Mouse (Mus musculus): ENCODE data around the gene Dock8. TPM values are rescaled to one million over a fixed set of nuclear protein-coding genes. Genes with fewer than 3 reads are reported as not detected.

Dock8 gene
- total RNA-seq, 4 experiments from 2014 or later = 13.7 to 21.4 (median 16.3) TPM

Other genes with a start within 250 kb of the Dock8 start
- 100 to 1,000 TPM in 2 of 4 experiments, 10 to 100 TPM in 2; 62.4 to 132 (median 86.3) TPM for gene Pgm5, start 137.7 kb upstream of the Dock8 start, total RNA-seq (2022)
- gene Gm10053, start 123.8 kb upstream of the Dock8 start, total RNA-seq (2022) = 100 to 1,000 TPM in 3 of 4 experiments, 10 to 100 TPM in 1; 86.8 to 175 (median 156) TPM
- gene Foxd4, start 98.3 kb upstream of the Dock8 start, total RNA-seq (2022) = not detected
- gene Cbwd1, start 37.9 kb upstream of the Dock8 start, total RNA-seq (2022) = 10 to 100 TPM; 13.0 to 17.5 (median 15.8) TPM
- 10 to 100 TPM in 3 of 4 experiments, 1 to 10 TPM in 1; 8.9 to 18.6 (median 16.8) TPM for gene Kank1, start 237.4 kb downstream of the Dock8 start, total RNA-seq (2022)